Mouse (Mus musculus) kidney, adult 8-10 months (tissue): ENCODE results near the gene Ppp1r13b.

Source experiments
- DNase-seq, 2 experiments: peaks; one replicate each; pipeline ENCODE4 v3.0.0; 2022

Gene Ppp1r13b

DNA sequence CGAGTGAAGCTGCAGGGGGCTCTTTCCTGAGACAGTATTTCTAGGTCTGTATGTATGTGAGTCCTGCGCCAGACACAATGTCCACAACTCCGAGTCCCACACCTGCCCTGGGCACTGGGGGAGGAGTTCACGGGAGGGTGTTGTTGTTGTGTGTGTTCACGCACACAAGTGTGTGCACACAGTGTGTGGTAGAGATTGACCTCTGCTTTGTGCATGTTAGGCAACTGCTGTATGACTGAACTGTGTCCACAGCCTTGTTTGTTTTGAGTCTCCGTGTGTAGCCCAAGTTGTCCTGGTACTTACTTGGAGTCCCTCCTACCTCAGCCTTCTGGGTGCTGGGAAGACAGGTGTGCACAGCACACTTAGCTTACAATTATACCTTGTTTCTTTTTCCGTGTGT lies 117.3 kb downstream of the Ppp1r13b start:
- no peak for DNase-seq

- peak; percentile 71 to 79 for DNase-seq
These were observed 117.8 kb downstream of the Ppp1r13b start for GRCm38 (mm10) chr12:111790090-111790489.

DNA sequence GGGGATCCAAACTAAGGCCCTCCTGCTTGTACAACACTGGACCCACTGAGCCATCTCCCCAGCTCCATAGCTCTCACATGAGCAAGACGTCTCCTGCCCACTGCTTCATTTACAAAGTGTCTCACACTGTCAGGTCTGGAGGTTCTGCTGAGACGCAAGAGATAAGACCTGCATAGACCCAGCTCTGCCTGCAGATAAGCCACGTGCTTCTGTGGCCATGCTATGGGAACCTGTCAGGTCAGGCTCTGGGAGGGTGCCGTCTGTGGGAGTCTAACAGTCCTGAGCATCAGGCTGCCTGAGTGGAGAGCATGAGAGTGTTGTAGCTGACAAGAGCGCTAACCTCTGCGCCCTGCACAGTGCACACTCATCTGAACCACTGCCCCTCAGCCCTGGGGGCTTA lies 120.9 kb downstream of the Ppp1r13b start:
- DNase-seq = no peak

GRCm38 (mm10) chr12:111785174-111785573 lies 122.7 kb downstream of the Ppp1r13b start:
- no peak for DNase-seq

- DNase-seq = no peak
These were observed 128.4 kb downstream of the Ppp1r13b start for GRCm38 (mm10) chr12:111779544-111779943.
